Mouse (Mus musculus): Measurements from ENCODE around the gene Zc3h18.
A peak's percentile ranks its signal among the peaks of the same experiment; 100 is the strongest.

- no peak for TF ChIP-seq CTCF (IDR thresholded peaks at IDR 0.05)
- TF ChIP-seq EP300 (IDR thresholded peaks at IDR 0.05; ENCODE audit: insufficient read depth, low read depth, low read length), result no peak
- TF ChIP-seq POLR2A (IDR thresholded peaks at IDR 0.05; ENCODE audit: insufficient read depth, low read depth, low read length), result 0 out of 2 replicates have a peak, but pooled peaks have one; percentile 5
Measured at GRCm38 (mm10) chr8:122430646-122431045, 54.2 kb downstream of the Zc3h18 start.
